Mouse (Mus musculus) midbrain, postnatal 0 days (tissue): ENCODE data around the gene Hspd1. TPM values are rescaled to one million over a fixed set of nuclear protein-coding genes. Genes with fewer than 3 reads are reported as not detected.
"Not testable (repeated sequence)": the region's sequence is repeated elsewhere in the genome, so short reads cannot be mapped to it uniquely, and the experiment has no call there.

Experiments used
- ATAC-seq: fragments of 200-750 bp; cut with Nextera tagmentation; 2 replicates; pipeline ENCODE4 v1.8.0; 2017; ENCODE audit warnings: moderate number of reproducible peaks, mild to moderate bottlenecking, moderate TSS enrichment, moderate library complexity; ENCODE audit not compliant: low FRiP score
- DNase-seq: peaks from one replicate; pipeline ENCODE4 v3.0.0-alpha.2; 2015; ENCODE audit warnings: low spot score
- H3K27ac ChIP-seq: fragments of 300-500 bp; sonication (generic); 2 replicates; pipeline ENCODE4 v1.5.1; 2014; ENCODE audit warnings: low read depth, mild to moderate bottlenecking, low read length, mixed read lengths
- H3K27me3 ChIP-seq: fragments of 300-500 bp; sonication (generic); 2 replicates; pipeline ENCODE4 v1.6.1; 2014; ENCODE audit warnings: low read length, control low read depth, mixed read lengths; ENCODE audit not compliant: insufficient read depth
- H3K36me3 ChIP-seq: fragments of 300-500 bp; sonication (generic); 2 replicates; pipeline ENCODE4 v1.6.1; 2014; ENCODE audit warnings: low read length, control low read depth, mixed read lengths; ENCODE audit not compliant: insufficient read depth
- H3K4me1 ChIP-seq: fragments of 300-500 bp; sonication (generic); 2 replicates; pipeline ENCODE4 v1.6.1; 2014; ENCODE audit warnings: mild to moderate bottlenecking, control low read depth, antibody characterized with exemption, low read length, mixed read lengths; ENCODE audit not compliant: insufficient read depth
- H3K4me2 ChIP-seq: fragments of 300-500 bp; sonication (generic); 2 replicates; pipeline ENCODE4 v1.6.1; 2014; ENCODE audit warnings: low read depth, mild to moderate bottlenecking, low read length, mixed read lengths; ENCODE audit not compliant: poor library complexity, severe bottlenecking
- H3K4me3 ChIP-seq: fragments of 300-500 bp; sonication (generic); 2 replicates; pipeline ENCODE4 v1.5.1; 2014; ENCODE audit warnings: low read depth, mild to moderate bottlenecking, low read length, moderate library complexity
- H3K9ac ChIP-seq: fragments of 300-500 bp; sonication (generic); replicated peaks from 2 replicates; pipeline ENCODE4 v1.6.1; 2014; ENCODE audit warnings: mild to moderate bottlenecking, low read length, moderate library complexity, mixed read lengths; ENCODE audit not compliant: poor library complexity, severe bottlenecking
- H3K9me3 ChIP-seq: fragments of 300-500 bp; sonication (generic); 2 replicates; pipeline ENCODE4 v1.6.1; 2016; ENCODE audit warnings: low read length, control low read depth
- CTCF ChIP-seq: IDR thresholded peaks from 2 replicates; pipeline ENCODE4 v1.5.1; 2016; ENCODE audit warnings: antibody characterized with exemption, mild to moderate bottlenecking
- WGBS: fragments of 180-500 bp; shearing (Covaris S2); extraction: QIAGEN DNeasy Blood & Tissue Kit; methylation state at CpG from one replicate; pipeline ENCODE4 v1.1.7; 2014; 5-methylcytosine and 5-hydroxymethylcytosine counted together
- polyA plus RNA-seq: library from polyadenylated mRNA; unstranded; fragments of >200 nt; fragmentation: Nextera tagmentation; extraction: Ambion mirVana; gene quantifications from 2 replicates; pipeline ENCODE4 v1.2.1, GENCODE M21; 2015
- total RNA-seq: library from RNA; depleted of rRNA; stranded (reverse); fragments of >200 nt; gene quantifications from 2 replicates; pipeline ENCODE4 v1.2.3, GENCODE M21; 2014

Gene Hspd1
- total and polyA plus RNA-seq, 2 experiments from 2014 or later, result 92.5 to 217 TPM

DNA sequence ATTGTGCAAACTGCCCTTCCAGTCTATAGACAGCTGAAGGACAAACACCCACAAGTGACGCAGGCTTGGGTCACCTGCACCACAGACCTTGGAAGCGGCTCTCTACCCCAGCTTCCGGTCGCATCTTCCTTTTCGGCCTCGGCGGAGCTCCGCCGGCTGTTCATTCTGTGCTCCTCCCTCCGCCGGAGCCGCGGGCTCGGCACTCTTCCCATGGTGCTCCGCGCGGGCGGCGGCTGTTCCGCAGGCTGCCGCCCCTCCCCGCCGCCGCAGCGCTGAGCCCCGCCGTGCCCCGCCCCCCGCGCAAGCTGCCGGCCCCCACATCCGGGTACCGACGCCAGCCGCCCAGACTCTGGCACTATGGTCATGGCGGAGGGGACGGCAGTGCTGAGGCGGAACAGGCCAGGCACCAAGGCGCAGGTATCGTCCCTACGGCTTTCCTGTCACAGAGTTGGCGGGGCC lies 42.9 kb upstream of the Hspd1 start, which contains the start of gene Mob4:
TSS of gene Mob4 (plus strand) at position 289 of the 459 bp plus-strand sequence.
- H3K27ac ChIP-seq, result peak within 1 kb of the TSS; percentile 99
- no peaks in the 10 kb centered on the region for H3K9me3 ChIP-seq
- H3K36me3 ChIP-seq, result no peaks in the 10 kb centered on the region
- H3K27me3 ChIP-seq, result no peaks in the 10 kb centered on the region
- peak within 1 kb of the TSS; percentile 99 for H3K9ac ChIP-seq
- peak within 1 kb of the TSS; percentile 99 for H3K4me3 ChIP-seq
- DNase-seq, result peak; percentile 95
- peak; percentile 97 for ATAC-seq
- peak within 1 kb of the TSS; percentile 63 for H3K4me2 ChIP-seq
- no peak for TF ChIP-seq CTCF
- under 1% methylated on average over 41 of the region's 42 CpGs for WGBS
- H3K4me1 ChIP-seq, result peaks cover 7% of the 10 kb centered on the region

DNA sequence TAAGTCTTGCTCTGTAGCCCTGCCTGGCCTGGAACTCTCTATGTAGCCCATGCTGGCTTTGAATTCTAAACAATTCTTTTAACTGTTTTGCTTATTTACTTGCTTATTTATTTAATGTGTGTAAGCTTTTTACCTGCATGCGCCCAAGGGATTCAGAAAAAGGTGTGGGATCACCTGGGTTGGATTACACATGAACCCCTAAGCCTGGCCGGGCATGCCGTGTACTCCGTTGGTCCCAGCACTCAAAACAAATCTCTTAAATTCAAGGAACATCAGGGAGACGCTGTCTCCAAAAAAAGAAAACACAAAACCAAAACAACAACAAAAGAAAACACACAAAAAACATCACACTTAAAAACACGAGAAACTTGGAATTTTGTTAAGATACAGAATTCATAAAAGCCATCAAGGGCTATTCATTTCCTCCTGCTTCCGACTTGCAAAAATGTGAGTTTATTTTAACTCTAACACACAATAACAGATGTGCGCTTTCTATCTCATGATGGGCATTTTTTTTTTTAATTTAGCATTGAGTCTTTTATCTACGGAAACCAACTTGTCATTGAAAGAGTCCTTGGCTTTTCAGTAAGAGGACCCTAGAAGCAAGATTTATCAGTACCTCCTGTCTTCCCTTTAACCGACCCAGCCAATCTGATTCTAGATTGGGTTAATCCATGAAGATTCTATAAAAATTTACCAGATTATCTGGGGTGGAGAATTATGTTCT lies 42.3 kb upstream of the Hspd1 start:
- no peaks in the 10 kb centered on the region for H3K36me3 ChIP-seq
- WGBS, result 70% methylated on average over 10 of the region's 10 CpGs
- peak overlapping the region; percentile 99 for H3K4me3 ChIP-seq
- no peak for ATAC-seq
- peaks cover 7% of the 10 kb centered on the region for H3K4me1 ChIP-seq
- peak overlapping the region; percentile 99 for H3K9ac ChIP-seq
- no peaks in the 10 kb centered on the region for H3K9me3 ChIP-seq
- H3K4me2 ChIP-seq, result peak overlapping the region; percentile 63
- no peak for TF ChIP-seq CTCF
- peak overlapping the region; percentile 99 for H3K27ac ChIP-seq
- DNase-seq, result no peak
- no peaks in the 10 kb centered on the region for H3K27me3 ChIP-seq

GRCm38 (mm10) chr1:55129716-55130115 lies 41.7 kb upstream of the Hspd1 start:
- H3K27me3 ChIP-seq, result no peaks in the 10 kb centered on the region
- DNase-seq (no peak), ATAC-seq (no peak)
- WGBS, result 92% methylated on average over 5 of the region's 5 CpGs
- H3K27ac ChIP-seq, result no peak overlapping the region
- no peak overlapping the region for H3K4me2 ChIP-seq
- H3K9ac ChIP-seq, result no peak overlapping the region
- H3K9me3 ChIP-seq, result no peaks in the 10 kb centered on the region
- no peak overlapping the region for H3K4me3 ChIP-seq
- no peaks in the 10 kb centered on the region for H3K36me3 ChIP-seq
- H3K4me1 ChIP-seq, result peaks cover 7% of the 10 kb centered on the region
- TF ChIP-seq CTCF, result no peak

DNA sequence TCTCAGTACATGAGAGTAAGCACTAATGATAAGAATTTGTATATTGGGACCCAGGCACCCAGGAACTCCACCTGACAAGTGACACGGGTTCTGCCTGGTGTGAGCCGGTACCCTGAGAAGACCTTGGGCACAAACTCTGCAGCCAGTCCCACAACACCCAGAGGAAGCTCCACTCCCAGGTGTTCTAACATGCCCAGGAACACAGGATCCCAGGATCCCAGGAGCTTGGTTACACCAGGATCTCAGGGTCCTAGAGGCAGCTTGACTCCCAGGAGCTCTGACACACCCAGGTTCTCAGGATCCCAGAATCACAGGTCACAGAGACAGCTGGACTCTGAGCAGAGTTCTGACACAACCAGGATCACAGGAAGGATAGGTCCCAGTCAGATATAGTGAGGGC lies 36.1 kb upstream of the Hspd1 start:
- ATAC-seq, H3K4me2 ChIP-seq, H3K4me1 ChIP-seq, H3K36me3 ChIP-seq, H3K4me3 ChIP-seq, H3K9ac ChIP-seq, H3K27me3 ChIP-seq, H3K9me3 ChIP-seq, H3K27ac ChIP-seq, DNase-seq: not testable (repeated sequence)
- WGBS, result 94% methylated on average over 2 of the region's 2 CpGs

DNA sequence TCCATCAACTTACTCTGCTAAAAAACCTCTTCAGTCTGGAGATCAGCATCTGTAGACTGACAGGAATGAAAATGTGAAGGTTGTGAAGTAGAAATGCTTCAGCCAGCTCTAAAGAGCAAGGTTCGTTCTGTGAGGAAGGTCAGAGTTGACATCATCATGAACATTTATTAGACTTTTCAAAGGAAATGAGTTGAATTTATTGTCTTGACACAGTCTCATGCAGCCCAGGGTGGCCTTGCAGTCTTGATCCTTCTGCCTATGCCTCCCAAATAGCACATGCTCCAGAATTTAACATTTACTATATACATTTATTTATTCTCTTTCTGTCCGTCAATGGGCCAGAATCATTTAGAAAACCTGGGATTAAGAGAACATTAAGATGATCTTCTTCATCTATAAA lies 35.5 kb upstream of the Hspd1 start:
- H3K4me2 ChIP-seq, result no peak overlapping the region
- H3K4me1 ChIP-seq, result no peaks in the 10 kb centered on the region
- no peaks in the 10 kb centered on the region for H3K9me3 ChIP-seq
- H3K27me3 ChIP-seq, result no peaks in the 10 kb centered on the region
- H3K4me3 ChIP-seq, result no peak overlapping the region
- ATAC-seq (no peak), DNase-seq (no peak)
- no peak overlapping the region for H3K27ac ChIP-seq
- no peak for TF ChIP-seq CTCF
- H3K9ac ChIP-seq, result no peak overlapping the region
- H3K36me3 ChIP-seq, result no peaks in the 10 kb centered on the region
- 91% methylated on average over 2 of the region's 2 CpGs for WGBS

DNA sequence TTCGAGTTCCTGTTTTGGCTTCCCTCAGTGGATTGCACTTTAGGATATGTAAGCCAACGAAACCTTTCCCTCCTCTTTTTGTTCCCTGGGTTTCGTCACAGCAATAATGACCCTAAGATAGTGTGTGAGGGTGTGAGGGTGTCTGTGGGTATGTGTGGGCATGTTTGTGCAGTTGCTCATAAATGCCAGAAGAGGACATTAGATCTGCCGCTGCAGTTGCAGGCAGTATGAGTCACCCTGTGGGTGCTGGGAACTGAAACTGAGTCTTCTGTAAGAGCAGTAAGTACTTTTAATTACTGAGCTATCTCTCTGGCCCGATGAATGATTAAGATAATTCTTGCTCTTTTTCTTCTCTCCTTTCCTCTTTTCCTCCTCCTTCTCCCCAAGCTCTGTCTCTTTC lies 35.0 kb upstream of the Hspd1 start:
- H3K9ac ChIP-seq, result no peak overlapping the region
- H3K4me1 ChIP-seq, result no peaks in the 10 kb centered on the region
- H3K27me3 ChIP-seq, result no peaks in the 10 kb centered on the region
- DNase-seq (no peak), ATAC-seq (no peak)
- H3K4me2 ChIP-seq, result no peak overlapping the region
- no peaks in the 10 kb centered on the region for H3K36me3 ChIP-seq
- H3K4me3 ChIP-seq, result no peak overlapping the region
- H3K9me3 ChIP-seq, result no peaks in the 10 kb centered on the region
- WGBS, result 92% methylated on average over 5 of the region's 5 CpGs
- no peak overlapping the region for H3K27ac ChIP-seq
- no peak for TF ChIP-seq CTCF
